Mouse (Mus musculus): ENCODE data around the gene Naa25.

DNA sequence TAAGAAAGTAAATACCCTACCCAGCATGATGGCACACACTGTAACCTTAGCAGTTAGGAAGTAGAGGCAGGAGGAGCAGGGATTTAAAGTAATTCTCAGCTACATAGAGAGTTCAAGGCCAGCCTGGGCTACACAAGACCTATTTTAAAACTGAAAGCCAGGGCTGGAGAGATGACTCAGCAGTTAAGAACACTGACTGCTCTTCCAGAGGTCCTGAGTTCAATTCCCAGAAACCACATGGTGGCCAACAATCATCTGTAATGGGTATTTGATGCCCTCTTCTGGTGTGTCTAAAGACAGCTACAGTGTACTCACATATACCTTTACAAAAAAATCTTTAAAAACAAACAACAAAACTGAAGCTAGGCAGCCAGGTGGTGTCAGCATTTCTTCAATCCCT is 8.0 kb upstream of the Naa25 start:
- TF ChIP-seq CTCF (IDR thresholded peaks at IDR 0.05; ENCODE audit: low read depth, low read length): no peak
- no peak for TF ChIP-seq GATA1 (IDR thresholded peaks at IDR 0.05; ENCODE audit: borderline replicate concordance, low read length)
